Mouse (Mus musculus) intestine, embryonic 15.5 days (tissue): ENCODE results near the gene Mthfd1l. TPM values are rescaled to one million over a fixed set of nuclear protein-coding genes. Genes with fewer than 3 reads are reported as not detected.

Experiments used
- ATAC-seq: fragments of 200-750 bp; cut with Nextera tagmentation; 2 replicates; pipeline ENCODE4 v1.8.0; 2017; ENCODE audit warnings: moderate TSS enrichment, moderate library complexity
- H3K27ac ChIP-seq: fragments of 300-500 bp; sonication (generic); 2 replicates; pipeline ENCODE4 v1.5.1; 2015; ENCODE audit warnings: mild to moderate bottlenecking, inconsistent platforms
- H3K27me3 ChIP-seq: fragments of 300-500 bp; sonication (generic); replicated peaks from 2 replicates; pipeline ENCODE4 v1.6.1; 2015; ENCODE audit warnings: inconsistent platforms
- H3K36me3 ChIP-seq: fragments of 300-500 bp; sonication (generic); 2 replicates; pipeline ENCODE4 v1.6.1; 2015; ENCODE audit warnings: inconsistent platforms
- H3K4me1 ChIP-seq: fragments of 300-500 bp; sonication (generic); replicated peaks from 2 replicates; pipeline ENCODE4 v1.6.1; 2015; ENCODE audit warnings: inconsistent platforms
- H3K4me2 ChIP-seq: fragments of 300-500 bp; sonication (generic); replicated peaks from 2 replicates; pipeline ENCODE4 v1.6.1; 2015; ENCODE audit warnings: mild to moderate bottlenecking, inconsistent platforms
- H3K4me3 ChIP-seq: fragments of 300-500 bp; sonication (generic); replicated peaks from 2 replicates; pipeline ENCODE4 v1.5.1; 2015; ENCODE audit warnings: inconsistent platforms
- H3K9ac ChIP-seq: fragments of 300-500 bp; sonication (generic); 2 replicates; pipeline ENCODE4 v1.6.1; 2015; ENCODE audit warnings: inconsistent platforms
- H3K9me3 ChIP-seq: fragments of 300-500 bp; sonication (generic); 2 replicates; pipeline ENCODE4 v1.6.1; 2016; ENCODE audit warnings: inconsistent platforms
- WGBS: fragments of 180-500 bp; shearing (Covaris S2); methylation state at CpG from one replicate; pipeline ENCODE4 v1.1.7; 2015; 5-methylcytosine and 5-hydroxymethylcytosine counted together
- polyA plus RNA-seq: library from polyadenylated mRNA; unstranded; fragments of >200 nt; fragmentation: Nextera tagmentation; extraction: Ambion mirVana; gene quantifications from 2 replicates; pipeline ENCODE4 v1.2.1, GENCODE M21; 2015

The Mthfd1l gene
- polyA plus RNA-seq, 1 experiment from 2014 or later: 21.7 TPM

GRCm38 (mm10) chr10:4094093-4094817, 121.3 kb downstream of the Mthfd1l start:
- WGBS: 92% methylated on average over 9 of the region's 9 CpGs

GRCm38 (mm10) chr10:4096151-4096550, 123.2 kb downstream of the Mthfd1l start:
- H3K4me3 ChIP-seq: no peak overlapping the region
- H3K4me1 ChIP-seq: 0 out of 2 replicates have a peak, but pooled peaks cover 3% of the 10 kb centered on the region
- H3K9ac ChIP-seq: no peak overlapping the region
- 62% methylated on average over 5 of the region's 5 CpGs for WGBS
- no peaks in the 10 kb centered on the region for H3K27me3 ChIP-seq
- no peaks in the 10 kb centered on the region for H3K9me3 ChIP-seq
- H3K27ac ChIP-seq: no peak overlapping the region
- H3K36me3 ChIP-seq: no peaks in the 10 kb centered on the region
- ATAC-seq: no peak
- H3K4me2 ChIP-seq: no peak overlapping the region

More at GRCm38 (mm10) chr10:4094093-4094817, 121.3 kb downstream of the Mthfd1l start:
- no peaks in the 10 kb centered on the region for H3K36me3 ChIP-seq
- no peak overlapping the region for H3K27ac ChIP-seq
- H3K9me3 ChIP-seq: no peaks in the 10 kb centered on the region
- ATAC-seq: no peak
- H3K9ac ChIP-seq: no peak overlapping the region
- H3K4me3 ChIP-seq: no peak overlapping the region
- no peaks in the 10 kb centered on the region for H3K27me3 ChIP-seq
- H3K4me1 ChIP-seq: 0 out of 2 replicates have a peak, but pooled peaks cover 3% of the 10 kb centered on the region
- H3K4me2 ChIP-seq: no peak overlapping the region

GRCm38 (mm10) chr10:4100007-4100406, 127.1 kb downstream of the Mthfd1l start:
- H3K36me3 ChIP-seq: peaks cover 3% of the 10 kb centered on the region; the same call in 1 of the 2 replicates
- 0 out of 2 replicates have a peak, but pooled peaks cover 3% of the 10 kb centered on the region for H3K4me1 ChIP-seq
- H3K27ac ChIP-seq: no peak overlapping the region
- no peak overlapping the region for H3K4me3 ChIP-seq
- no peak overlapping the region for H3K4me2 ChIP-seq
- H3K27me3 ChIP-seq: no peaks in the 10 kb centered on the region
- no peak overlapping the region for H3K9ac ChIP-seq
- WGBS: 90% methylated on average over 6 of the region's 6 CpGs
- H3K9me3 ChIP-seq: no peaks in the 10 kb centered on the region
- ATAC-seq: no peak

GRCm38 (mm10) chr10:4105676-4106528, 133.0 kb downstream of the Mthfd1l start:
- Histone ChIP-seq H3K27ac (peak overlapping the region; percentile 42), H3K4me1 (peaks cover 25% of the 10 kb centered on the region), H3K9me3 (no peaks in the 10 kb centered on the region), H3K4me3 (no peak overlapping the region), H3K27me3 (no peaks in the 10 kb centered on the region), H3K4me2 (no peak overlapping the region), H3K36me3 (peaks cover 3% of the 10 kb centered on the region; the same call in 1 of the 2 replicates), H3K9ac (no peak overlapping the region)
- WGBS: 22% methylated on average over 10 of the region's 10 CpGs
- peak; percentile 72 for ATAC-seq

GRCm38 (mm10) chr10:4107661-4108338, 134.9 kb downstream of the Mthfd1l start:
- no peaks in the 10 kb centered on the region for H3K9me3 ChIP-seq
- peak; percentile 86 for ATAC-seq

GRCm38 (mm10) chr10:4108462-4108861, 135.5 kb downstream of the Mthfd1l start:
- H3K4me2 ChIP-seq: no peak overlapping the region
- H3K9ac ChIP-seq: no peak overlapping the region
- peak overlapping the region; percentile 63 for H3K27ac ChIP-seq
- peaks cover 3% of the 10 kb centered on the region; the same call in 1 of the 2 replicates for H3K36me3 ChIP-seq
- H3K27me3 ChIP-seq: no peaks in the 10 kb centered on the region
- H3K9me3 ChIP-seq: no peaks in the 10 kb centered on the region
- H3K4me1 ChIP-seq: peaks cover 45% of the 10 kb centered on the region
- ATAC-seq: no peak
- WGBS: 86% methylated on average over 9 of the region's 9 CpGs
- H3K4me3 ChIP-seq: no peak overlapping the region

More at GRCm38 (mm10) chr10:4107661-4108338, 134.9 kb downstream of the Mthfd1l start:
- WGBS: 23% methylated on average over 7 of the region's 7 CpGs
- Histone ChIP-seq H3K4me2 (no peak overlapping the region), H3K9ac (no peak overlapping the region), H3K36me3 (peaks cover 3% of the 10 kb centered on the region; the same call in 1 of the 2 replicates), H3K4me1 (peaks cover 42% of the 10 kb centered on the region), H3K4me3 (no peak overlapping the region), H3K27ac (peak overlapping the region; percentile 63), H3K27me3 (no peaks in the 10 kb centered on the region)

DNA sequence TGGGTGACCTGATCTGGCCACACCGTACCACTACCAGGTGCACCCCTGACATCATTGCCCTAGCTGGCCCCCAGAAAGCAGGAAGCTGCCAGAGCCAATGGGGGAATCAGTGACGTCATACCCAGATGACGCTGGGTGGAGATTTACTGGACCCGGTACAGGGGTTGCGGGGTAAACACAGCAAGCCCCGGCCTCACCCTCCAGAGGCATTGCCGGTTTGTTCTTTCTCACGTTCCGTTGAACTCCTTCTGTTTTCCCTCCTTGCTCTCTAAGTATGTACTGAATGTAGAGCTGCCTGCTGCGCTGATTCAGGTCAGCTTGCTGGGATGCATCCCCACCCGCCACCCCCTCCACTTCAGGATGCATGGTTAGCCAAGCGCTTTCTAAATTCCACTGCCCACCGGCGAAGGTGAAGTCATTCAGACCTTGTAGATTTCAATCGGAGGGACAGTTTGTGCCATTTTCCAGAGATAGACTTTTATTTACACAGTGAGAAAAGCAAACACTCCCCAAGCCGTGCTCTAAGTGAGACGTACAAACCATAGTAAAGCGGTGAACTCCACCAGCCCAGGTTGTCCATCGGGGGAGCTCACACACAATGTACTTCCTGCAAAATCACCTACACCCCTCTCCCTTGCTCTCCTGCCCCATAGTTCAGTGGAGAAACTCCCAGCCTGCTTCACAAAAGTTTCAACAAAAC, 138.3 kb downstream of the Mthfd1l start:
- no peak overlapping the region for H3K27ac ChIP-seq
- no peak overlapping the region for H3K4me2 ChIP-seq
- H3K9me3 ChIP-seq: no peaks in the 10 kb centered on the region
- H3K4me3 ChIP-seq: no peak overlapping the region
- WGBS: 42% methylated on average over 19 of the region's 19 CpGs
- H3K4me1 ChIP-seq: peaks cover 37% of the 10 kb centered on the region
- H3K36me3 ChIP-seq: no peaks in the 10 kb centered on the region; the same call in 1 of the 2 replicates
- no peaks in the 10 kb centered on the region for H3K27me3 ChIP-seq
- peak; percentile 24; the same call in 1 of the 2 replicates for ATAC-seq
- H3K9ac ChIP-seq: no peak overlapping the region

GRCm38 (mm10) chr10:4111795-4112139, 138.8 kb downstream of the Mthfd1l start:
- Histone ChIP-seq H3K27me3 (no peaks in the 10 kb centered on the region), H3K27ac (no peak overlapping the region), H3K9me3 (no peaks in the 10 kb centered on the region), H3K36me3 (no peaks in the 10 kb centered on the region; the same call in 1 of the 2 replicates), H3K4me1 (peaks cover 32% of the 10 kb centered on the region), H3K4me3 (no peak overlapping the region), H3K4me2 (no peak overlapping the region), H3K9ac (no peak overlapping the region)
- no peak for ATAC-seq
- 62% methylated on average over 8 of the region's 8 CpGs for WGBS

GRCm38 (mm10) chr10:4112611-4113327, 139.9 kb downstream of the Mthfd1l start:
- ATAC-seq: no peak
- Histone ChIP-seq H3K4me1 (peaks cover 28% of the 10 kb centered on the region), H3K9me3 (no peaks in the 10 kb centered on the region), H3K9ac (no peak overlapping the region), H3K4me2 (no peak overlapping the region), H3K27me3 (no peaks in the 10 kb centered on the region), H3K4me3 (no peak overlapping the region), H3K27ac (0 out of 2 replicates have a peak overlapping the region, but pooled peaks have one; percentile 9), H3K36me3 (no peaks in the 10 kb centered on the region; the same call in 1 of the 2 replicates)
- WGBS: 62% methylated on average over 17 of the region's 17 CpGs

- Histone ChIP-seq H3K9ac (no peak overlapping the region), H3K4me1 (peaks cover 25% of the 10 kb centered on the region)
- no peak for ATAC-seq
These were observed 140.4 kb downstream of the Mthfd1l start for GRCm38 (mm10) chr10:4113328-4113658.

GRCm38 (mm10) chr10:4116653-4117052, 143.7 kb downstream of the Mthfd1l start:
- Histone ChIP-seq H3K4me1 (peaks cover 21% of the 10 kb centered on the region), H3K36me3 (no peaks in the 10 kb centered on the region), H3K9me3 (no peaks in the 10 kb centered on the region), H3K4me2 (peak overlapping the region; percentile 28; the same call in 1 of the 2 replicates), H3K4me3 (no peak overlapping the region), H3K9ac (no peak overlapping the region), H3K27me3 (no peaks in the 10 kb centered on the region), H3K27ac (peak overlapping the region; percentile 78)
- peak; percentile 37 for ATAC-seq

More at GRCm38 (mm10) chr10:4113328-4113658, 140.4 kb downstream of the Mthfd1l start:
- Histone ChIP-seq H3K4me2 (no peak overlapping the region), H3K36me3 (no peaks in the 10 kb centered on the region; the same call in 1 of the 2 replicates), H3K27ac (0 out of 2 replicates have a peak overlapping the region, but pooled peaks have one; percentile 9), H3K27me3 (no peaks in the 10 kb centered on the region), H3K4me3 (no peak overlapping the region), H3K9me3 (no peaks in the 10 kb centered on the region)
- 84% methylated on average over 5 of the region's 5 CpGs for WGBS
